Mouse (Mus musculus): ENCODE data around the gene Notch2.

GRCm38 (mm10) chr3:98180805-98181204 is 167.5 kb downstream of the Notch2 start:
- peak; percentile 78 for TF ChIP-seq CTCF (IDR thresholded peaks at IDR 0.05)
- no peak for TF ChIP-seq EP300 (IDR thresholded peaks at IDR 0.05)

All from lung, postnatal 0 days (tissue).